Mouse (Mus musculus) neural tube, embryonic 14.5 days (tissue): ENCODE measurements around the gene Pigv. TPM values are rescaled to one million over a fixed set of nuclear protein-coding genes. Genes with fewer than 3 reads are reported as not detected.

ENCODE experiments used
- ATAC-seq: fragments of 200-750 bp; cut with Nextera tagmentation; 2 replicates; pipeline ENCODE4 v1.8.0; 2017; ENCODE audit warnings: low read depth, mild to moderate bottlenecking, moderate TSS enrichment, moderate library complexity
- H3K27ac ChIP-seq: fragments of 300-500 bp; sonication (generic); 2 replicates; pipeline ENCODE4 v1.5.1; 2014; ENCODE audit warnings: low read depth, mild to moderate bottlenecking, control low read depth, low read length, moderate library complexity, mixed read lengths
- H3K27me3 ChIP-seq: fragments of 300-500 bp; sonication (generic); 2 replicates; pipeline ENCODE4 v1.6.1; 2014; ENCODE audit warnings: low read length; ENCODE audit not compliant: control insufficient read depth, insufficient read depth
- H3K36me3 ChIP-seq: fragments of 300-500 bp; sonication (generic); 2 replicates; pipeline ENCODE4 v1.6.1; 2014; ENCODE audit warnings: low read length, mixed read lengths; ENCODE audit not compliant: control insufficient read depth, insufficient read depth
- H3K4me1 ChIP-seq: fragments of 300-500 bp; sonication (generic); 2 replicates; pipeline ENCODE4 v1.6.1; 2014; ENCODE audit warnings: low read length; ENCODE audit not compliant: control insufficient read depth, insufficient read depth
- H3K4me2 ChIP-seq: fragments of 300-500 bp; sonication (generic); 2 replicates; pipeline ENCODE4 v1.6.1; 2014; ENCODE audit warnings: mild to moderate bottlenecking, low read depth, low read length, control low read depth
- H3K4me3 ChIP-seq: fragments of 300-500 bp; sonication (generic); 2 replicates; pipeline ENCODE4 v1.5.1; 2014; ENCODE audit warnings: low read depth, low read length, control low read depth, mixed read lengths
- H3K9ac ChIP-seq: fragments of 300-500 bp; sonication (generic); replicated peaks from 2 replicates; pipeline ENCODE4 v1.6.1; 2014; ENCODE audit warnings: low read depth, mild to moderate bottlenecking, control low read depth, low read length, mixed read lengths
- H3K9me3 ChIP-seq: fragments of 300-500 bp; sonication (generic); 2 replicates; pipeline ENCODE4 v1.6.1; 2016; ENCODE audit warnings: low read length; ENCODE audit not compliant: control insufficient read depth
- WGBS: fragments of 180-500 bp; shearing (Covaris S2); extraction: QIAGEN DNeasy Blood & Tissue Kit; methylation state at CpG from one replicate; pipeline ENCODE4 v1.1.7; 2014; 5-methylcytosine and 5-hydroxymethylcytosine counted together
- polyA plus RNA-seq: library from polyadenylated mRNA; unstranded; fragments of >200 nt; fragmentation: Nextera tagmentation; extraction: Ambion mirVana; gene quantifications from 2 replicates; pipeline ENCODE4 v1.2.1, GENCODE M21; 2014

Gene Pigv
- polyA plus RNA-seq, 1 experiment from 2014 or later = 10.9 TPM

DNA sequence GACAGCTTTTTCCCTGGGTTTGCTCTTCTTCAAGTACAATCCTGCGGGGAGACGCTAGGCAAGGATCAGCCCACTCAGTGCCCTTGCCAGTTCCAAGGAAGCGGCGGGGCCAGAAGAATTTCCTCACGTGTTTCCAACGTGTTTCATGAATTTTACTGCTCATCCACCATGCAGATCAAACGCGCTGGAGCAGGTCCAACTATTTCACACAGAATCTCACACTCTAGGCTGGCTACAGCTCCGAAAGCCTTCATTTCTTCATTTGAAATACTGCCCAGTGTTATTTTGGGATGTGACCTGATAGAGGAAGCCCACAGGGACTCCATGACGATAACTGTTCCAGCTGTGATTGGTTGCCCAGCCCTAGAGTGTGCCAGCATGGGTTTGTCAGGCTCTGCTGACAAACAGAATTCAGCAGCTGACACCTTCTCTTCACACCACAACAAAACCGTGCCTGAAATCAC, 28.5 kb upstream of the Pigv start:
- Histone ChIP-seq H3K9ac (no peak overlapping the region), H3K4me1 (peaks cover 9% of the 10 kb centered on the region), H3K9me3 (no peaks in the 10 kb centered on the region), H3K4me2 (no peak overlapping the region), H3K4me3 (no peak overlapping the region), H3K27ac (peak overlapping the region; percentile 18; the same call in 1 of the 2 replicates), H3K36me3 (peaks cover under 1% of the 10 kb centered on the region; the same call in 1 of the 2 replicates), H3K27me3 (no peaks in the 10 kb centered on the region)
- no peak for ATAC-seq
- WGBS = 59% methylated on average over 11 of the region's 11 CpGs

DNA sequence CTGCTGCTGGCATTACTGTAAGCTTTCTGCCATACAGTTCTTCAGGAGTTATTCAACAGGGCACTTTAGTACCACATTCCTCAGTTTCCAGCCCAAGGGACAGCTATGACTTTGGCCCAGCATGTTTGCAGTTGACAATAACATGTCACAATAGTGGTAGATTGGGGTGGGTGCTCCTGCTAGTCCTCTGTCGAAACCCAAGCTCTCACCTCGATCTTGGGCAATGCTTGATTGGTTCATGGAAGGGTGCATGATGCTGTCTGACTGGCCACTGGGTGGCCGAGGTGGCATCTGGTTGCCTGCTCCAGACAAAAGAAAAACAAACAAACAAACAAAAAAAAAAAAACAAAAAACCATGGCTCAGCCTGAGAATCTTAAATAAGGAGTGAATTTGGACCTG, 22.9 kb upstream of the Pigv start:
- H3K4me1 ChIP-seq = peaks cover 8% of the 10 kb centered on the region
- H3K9me3 ChIP-seq = no peaks in the 10 kb centered on the region
- no peak overlapping the region for H3K27ac ChIP-seq
- H3K9ac ChIP-seq = no peak overlapping the region
- H3K27me3 ChIP-seq = no peaks in the 10 kb centered on the region
- peaks cover 55% of the 10 kb centered on the region for H3K36me3 ChIP-seq
- H3K4me2 ChIP-seq = no peak overlapping the region
- H3K4me3 ChIP-seq = no peak overlapping the region
- 91% methylated on average over 3 of the region's 3 CpGs for WGBS
- ATAC-seq = no peak

DNA sequence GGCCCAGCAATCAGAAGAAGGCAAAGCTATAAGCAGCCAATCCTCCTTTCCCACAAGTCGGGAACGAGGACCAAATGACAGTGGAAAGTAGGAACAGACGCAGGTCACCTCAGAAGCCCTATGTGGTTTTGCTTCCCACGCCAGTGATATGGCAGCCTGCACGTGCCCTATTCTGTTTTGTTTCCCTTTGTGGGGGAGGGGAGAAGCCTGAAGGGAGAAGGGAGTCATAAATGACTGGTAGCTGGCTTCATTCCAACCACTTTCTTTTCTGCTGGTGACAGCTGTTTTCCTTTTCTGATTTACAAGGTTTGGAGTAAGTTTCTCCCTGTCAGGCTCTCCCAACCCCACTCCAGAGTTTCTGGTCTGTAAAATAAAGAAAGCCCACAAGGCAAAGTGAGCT, 17.8 kb upstream of the Pigv start:
- Histone ChIP-seq H3K36me3 (peaks cover 98% of the 10 kb centered on the region), H3K27ac (peak overlapping the region; percentile 18; the same call in 1 of the 2 replicates), H3K9me3 (no peaks in the 10 kb centered on the region), H3K27me3 (no peaks in the 10 kb centered on the region), H3K4me2 (no peak overlapping the region), H3K9ac (no peak overlapping the region), H3K4me1 (peaks cover 19% of the 10 kb centered on the region), H3K4me3 (no peak overlapping the region)
- WGBS = 13% methylated on average over 5 of the region's 5 CpGs
- no peak for ATAC-seq

GRCm38 (mm10) chr4:133688417-133689067, 16.1 kb upstream of the Pigv start:
- Histone ChIP-seq H3K27me3 (no peaks in the 10 kb centered on the region), H3K4me2 (no peak overlapping the region), H3K4me1 (peaks cover 19% of the 10 kb centered on the region), H3K27ac (no peak overlapping the region), H3K9ac (no peak overlapping the region), H3K4me3 (no peak overlapping the region), H3K9me3 (no peaks in the 10 kb centered on the region), H3K36me3 (peaks cover 98% of the 10 kb centered on the region)
- 62% methylated on average over 7 of the region's 7 CpGs for WGBS
- no peak for ATAC-seq

GRCm38 (mm10) chr4:133687126-133687525, 14.7 kb upstream of the Pigv start:
- WGBS = 92% methylated on average over 5 of the region's 5 CpGs
- Histone ChIP-seq H3K9ac (no peak overlapping the region), H3K27me3 (no peaks in the 10 kb centered on the region), H3K4me2 (no peak overlapping the region), H3K27ac (no peak overlapping the region), H3K9me3 (no peaks in the 10 kb centered on the region), H3K36me3 (peaks cover 94% of the 10 kb centered on the region), H3K4me1 (peaks cover 19% of the 10 kb centered on the region), H3K4me3 (no peak overlapping the region)
- ATAC-seq = no peak

GRCm38 (mm10) chr4:133686512-133686911, 14.1 kb upstream of the Pigv start:
- H3K36me3 ChIP-seq = peaks cover 89% of the 10 kb centered on the region
- no peaks in the 10 kb centered on the region for H3K9me3 ChIP-seq

GRCm38 (mm10) chr4:133680206-133680786, 7.8 kb upstream of the Pigv start:
- Histone ChIP-seq H3K9ac (no peak overlapping the region), H3K4me3 (no peak overlapping the region), H3K4me2 (no peak overlapping the region), H3K36me3 (peaks cover 47% of the 10 kb centered on the region), H3K4me1 (0 out of 2 replicates have a peak, but pooled peaks cover 5% of the 10 kb centered on the region), H3K27me3 (no peaks in the 10 kb centered on the region), H3K9me3 (no peaks in the 10 kb centered on the region), H3K27ac (no peak overlapping the region)
- ATAC-seq = no peak
- WGBS = 86% methylated on average over 14 of the region's 14 CpGs

More at GRCm38 (mm10) chr4:133686512-133686911, 14.1 kb upstream of the Pigv start:
- no peak overlapping the region for H3K27ac ChIP-seq
- H3K4me3 ChIP-seq = no peak overlapping the region
- H3K9ac ChIP-seq = no peak overlapping the region
- peaks cover 19% of the 10 kb centered on the region for H3K4me1 ChIP-seq
- no peaks in the 10 kb centered on the region for H3K27me3 ChIP-seq
- ATAC-seq = no peak
- no peak overlapping the region for H3K4me2 ChIP-seq
- WGBS = 89% methylated on average over 11 of the region's 11 CpGs

DNA sequence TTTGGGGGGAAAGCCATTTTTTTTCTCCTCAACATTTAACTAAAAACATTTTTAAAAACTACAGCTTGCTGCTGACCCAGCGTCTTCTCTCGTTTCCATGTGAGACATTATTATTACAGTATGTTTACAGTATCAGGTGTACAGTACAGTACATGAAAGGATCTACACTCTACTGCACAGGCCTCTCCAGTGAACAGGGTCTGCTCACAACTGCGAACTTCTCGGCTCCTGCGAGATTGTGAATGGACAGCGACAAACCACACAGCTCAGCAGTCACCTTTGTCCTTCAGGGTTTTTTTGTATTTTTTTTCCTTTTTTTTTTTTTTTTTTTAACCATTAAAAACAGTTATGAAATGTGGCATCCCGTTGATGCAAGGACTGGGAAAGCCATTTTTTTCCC, 7.2 kb upstream of the Pigv start:
- Histone ChIP-seq H3K4me2 (no peak overlapping the region), H3K27me3 (no peaks in the 10 kb centered on the region), H3K9ac (no peak overlapping the region), H3K27ac (no peak overlapping the region), H3K36me3 (peaks cover 41% of the 10 kb centered on the region), H3K4me1 (0 out of 2 replicates have a peak, but pooled peaks cover 5% of the 10 kb centered on the region), H3K9me3 (no peaks in the 10 kb centered on the region), H3K4me3 (no peak overlapping the region)
- WGBS = 91% methylated on average over 7 of the region's 7 CpGs
- no peak for ATAC-seq

GRCm38 (mm10) chr4:133677266-133677665, 4.8 kb upstream of the Pigv start:
- Histone ChIP-seq H3K4me1 (peaks cover 13% of the 10 kb centered on the region; the same call in 1 of the 2 replicates), H3K4me3 (no peak overlapping the region), H3K36me3 (peaks cover 23% of the 10 kb centered on the region; the same call in 1 of the 2 replicates), H3K27me3 (no peaks in the 10 kb centered on the region), H3K4me2 (no peak overlapping the region), H3K27ac (no peak overlapping the region), H3K9me3 (no peaks in the 10 kb centered on the region), H3K9ac (no peak overlapping the region)
- 84% methylated on average over 7 of the region's 7 CpGs for whole genome bisulfite sequencing
- ATAC-seq = no peak
